17 mouse cellular contexts compared by ENCODE assay signal in the genomic region with DNA sequence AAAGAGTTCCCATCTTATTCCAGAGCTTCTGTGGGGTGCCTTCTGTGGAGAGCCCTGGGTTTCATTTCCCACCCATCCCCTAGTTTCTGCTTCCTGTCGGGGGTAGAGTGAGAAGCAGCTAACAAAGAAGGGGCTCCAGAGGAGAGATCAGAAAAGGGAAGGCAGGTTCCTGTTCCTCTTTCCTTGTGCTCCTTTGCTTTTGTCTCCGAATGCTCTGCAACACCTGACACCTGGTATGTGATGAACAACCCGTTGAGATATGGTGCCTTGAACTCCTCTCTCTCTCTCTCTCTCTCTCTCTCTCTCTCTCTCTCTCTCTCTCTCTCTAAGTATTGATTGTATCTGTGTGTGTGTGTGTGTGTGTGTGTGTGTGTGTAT.
A peak's percentile ranks its signal among the peaks of the same experiment; 100 is the strongest.
DNase-seq lines count a peak whose midpoint lies in the region; TF ChIP-seq lines count a peak whose summit lies in the region.
"Had no signal": no experiment of that assay in that cellular context is flagged by ENCODE, and none has a peak within 500 bp of the region (broad histone marks: within the 10 kb centered on the region; RNA-seq: fewer than 3 reads in every experiment).

No protein-coding gene starts in this region.

- no peak for TF ChIP-seq CTCF in layer of hippocampus, adult 2 months (conservative IDR thresholded peaks at IDR 0.05)
- TF ChIP-seq CTCF in bone marrow, adult 2 months (IDR thresholded peaks at IDR 0.05; ENCODE audit: control insufficient read depth, insufficient read depth, low read length) = no peak
- TF ChIP-seq CTCF in small intestine, adult 2 months (IDR thresholded peaks at IDR 0.05; ENCODE audit: extremely low read depth, insufficient read length, insufficient replicate concordance, low read depth, low read length) = no peak

- 1% methylated on average over 3 of the region's 3 CpGs for WGBS in bone marrow, adult 2 months
- 61% methylated on average over 3 of the region's 3 CpGs for WGBS in small intestine, adult 2 months

- 0 out of 2 replicates have a peak overlapping the region, but pooled peaks have one; percentile 46 for H3K27ac ChIP-seq in layer of hippocampus, adult 2 months
- H3K27ac ChIP-seq in bone marrow, adult 2 months (ENCODE audit: control insufficient read depth, insufficient read depth, low read depth, low read length, poor library complexity) = peak overlapping the region; percentile 83
- peak overlapping the region; percentile 67 for H3K27ac ChIP-seq in small intestine, adult 2 months (ENCODE audit: insufficient read depth, low read depth, low read length)
- H3K27ac ChIP-seq: embryonic facial prominence, embryonic 12.5 days; hindbrain, embryonic 14.5 days; liver, embryonic 13.5 days; stomach, embryonic 15.5 days had no signal

- TF ChIP-seq POLR2A in bone marrow, adult 2 months (IDR thresholded peaks at IDR 0.05; ENCODE audit: borderline replicate concordance, control insufficient read depth, low read depth, low read length) = no peak
- no peak for TF ChIP-seq POLR2A in small intestine, adult 2 months (IDR thresholded peaks at IDR 0.05; ENCODE audit: low read depth, low read length)

- no peak overlapping the region for H3K4me3 ChIP-seq in layer of hippocampus, adult 2 months
- no peak overlapping the region for H3K4me3 ChIP-seq in bone marrow, adult 2 months (replicated peaks; ENCODE audit: control insufficient read depth, low read depth, low read length)
- no peak overlapping the region for H3K4me3 ChIP-seq in small intestine, adult 2 months (ENCODE audit: low read depth, low read length)
- H3K4me3 ChIP-seq: embryonic facial prominence, embryonic 12.5 days; liver, embryonic 13.5 days; stomach, embryonic 15.5 days had no signal

- DNase-seq in layer of hippocampus, adult 2 months (ENCODE audit: low spot score in 2 of 2) = no peak
- DNase-seq in layer of hippocampus, postnatal 36 days = no peak
- DNase-seq in A20 (ENCODE audit: low read depth, low spot score) = peak; percentile 91
- DNase-seq in cerebellum, postnatal 36 days = no peak
- no peak for DNase-seq in right cerebral cortex, postnatal 36 days (ENCODE audit: low spot score in 2 of 2)
- DNase-seq: adrenal gland, postnatal 14 days; cerebellum, postnatal 25 days; gastrocnemius, postnatal 25 days; kidney, postnatal 14 days; liver, embryonic 13.5 days; lung, postnatal 36 days; right cerebral cortex, postnatal 14 days had no signal

- H3K36me3 ChIP-seq in small intestine, adult 2 months (ENCODE audit: control insufficient read depth, insufficient read depth, low read length) = no peaks in the 10 kb centered on the region
- H3K36me3 ChIP-seq: embryonic facial prominence, embryonic 12.5 days; liver, embryonic 13.5 days; stomach, embryonic 15.5 days had no signal

- no peaks in the 10 kb centered on the region for H3K27me3 ChIP-seq in small intestine, adult 2 months (ENCODE audit: control insufficient read depth, insufficient read depth, low read length)
- H3K27me3 ChIP-seq: embryonic facial prominence, embryonic 12.5 days; liver, embryonic 13.5 days; stomach, embryonic 15.5 days had no signal

- H3K4me1 ChIP-seq in bone marrow, adult 2 months (ENCODE audit: control insufficient read depth, insufficient read depth, low read length) = peaks cover 37% of the 10 kb centered on the region
- peaks cover 54% of the 10 kb centered on the region for H3K4me1 ChIP-seq in small intestine, adult 2 months (ENCODE audit: control insufficient read depth, insufficient read depth, insufficient read length, low read length)
- H3K4me1 ChIP-seq: embryonic facial prominence, embryonic 12.5 days had no signal
